Mouse (Mus musculus): Measurements from ENCODE around the gene Brd2. TPM values are rescaled to one million over a fixed set of nuclear protein-coding genes. Genes with fewer than 3 reads are reported as not detected.

Gene Brd2
- polyA plus RNA-seq, 1 experiment from 2014 or later: 131 TPM

- WGBS: 22% methylated on average over 13 of the region's 13 CpGs
- peaks cover 17% of the 10 kb centered on the region for H3K27me3 ChIP-seq (ENCODE audit: insufficient read depth, poor library complexity, severe bottlenecking)
- no peak for DNase-seq (ENCODE audit: low spot score)
- H3K27ac ChIP-seq: no peak overlapping the region
- H3K9me3 ChIP-seq: no peaks in the 10 kb centered on the region
- peaks cover 7% of the 10 kb centered on the region; the same call in 1 of the 2 replicates for H3K36me3 ChIP-seq
- H3K4me1 ChIP-seq (replicated peaks): peaks cover 37% of the 10 kb centered on the region
- H3K4me3 ChIP-seq: peak overlapping the region; percentile 32
Measured at GRCm38 (mm10) chr17:34128264-34128937, 6.0 kb upstream of the Brd2 start.

DNA sequence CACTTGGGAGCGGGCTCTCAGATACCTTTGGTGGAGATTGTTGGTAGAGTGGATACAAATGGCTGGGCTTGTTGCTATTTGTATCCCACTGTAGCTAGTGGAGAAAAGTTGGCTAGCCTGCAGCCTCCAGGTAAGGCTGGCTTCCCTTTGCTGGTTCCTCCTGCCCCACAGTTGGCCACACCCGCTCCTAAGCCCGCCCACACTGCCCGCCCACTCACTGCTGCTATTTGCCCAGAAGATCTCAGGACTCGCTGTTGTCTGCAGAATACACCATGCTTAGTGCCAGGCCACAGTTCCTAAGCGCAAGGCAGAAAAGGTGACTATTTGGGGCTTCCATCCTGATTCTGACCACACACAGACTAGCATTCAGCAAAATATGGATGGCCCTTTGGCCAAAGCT lies 5.0 kb upstream of the Brd2 start:
- Histone ChIP-seq H3K36me3 (peaks cover 7% of the 10 kb centered on the region; the same call in 1 of the 2 replicates), H3K4me3 (0 out of 2 replicates have a peak overlapping the region, but pooled peaks have one; percentile 18), H3K27me3 (ENCODE audit: insufficient read depth, poor library complexity, severe bottlenecking) (peaks cover 17% of the 10 kb centered on the region), H3K9me3 (no peaks in the 10 kb centered on the region), H3K27ac (0 out of 2 replicates have a peak overlapping the region, but pooled peaks have one; percentile 47), H3K4me1 (replicated peaks) (peaks cover 41% of the 10 kb centered on the region)
- no peak for DNase-seq (ENCODE audit: low spot score)
- WGBS: 16% methylated on average over 6 of the region's 6 CpGs

DNA sequence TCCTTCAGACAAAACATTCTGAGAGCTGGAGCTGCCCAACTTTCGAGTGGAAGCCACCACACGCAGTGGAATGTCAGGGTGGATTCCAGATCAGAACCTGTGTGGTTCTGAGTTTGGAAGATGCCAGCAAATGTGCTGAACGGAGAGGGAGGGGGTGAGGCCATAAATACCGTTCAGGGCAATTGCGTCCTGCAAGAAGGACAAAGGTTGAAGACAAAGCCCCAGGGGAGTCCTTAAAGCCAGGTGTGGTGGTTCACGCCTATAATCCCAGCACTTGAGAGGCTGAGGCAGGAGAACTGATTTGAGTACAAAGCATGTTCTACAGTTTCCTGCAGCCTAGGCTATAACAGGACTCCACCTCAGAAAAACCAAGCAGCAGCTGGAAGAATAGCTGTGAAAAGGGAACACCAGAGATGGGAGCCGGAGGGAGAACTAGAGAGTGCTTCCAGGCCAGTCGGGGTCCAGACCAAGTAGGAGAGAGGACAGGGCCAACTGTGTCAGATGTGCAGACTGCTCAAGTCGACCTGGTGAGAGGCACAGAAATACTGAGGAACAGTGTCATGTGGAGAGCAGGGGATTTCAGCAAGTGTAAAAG lies 4.5 kb upstream of the Brd2 start:
- H3K36me3 ChIP-seq: peaks cover 7% of the 10 kb centered on the region; the same call in 1 of the 2 replicates
- 62% methylated on average over 9 of the region's 9 CpGs for WGBS
- H3K4me3 ChIP-seq: no peak overlapping the region
- peaks cover 41% of the 10 kb centered on the region for H3K4me1 ChIP-seq (replicated peaks)
- H3K27me3 ChIP-seq (ENCODE audit: insufficient read depth, poor library complexity, severe bottlenecking): peaks cover 17% of the 10 kb centered on the region
- DNase-seq (ENCODE audit: low spot score): no peak
- no peak overlapping the region for H3K27ac ChIP-seq
- H3K9me3 ChIP-seq: no peaks in the 10 kb centered on the region

- no peak for DNase-seq (ENCODE audit: low spot score)
- Histone ChIP-seq H3K27me3 (ENCODE audit: insufficient read depth, poor library complexity, severe bottlenecking) (peaks cover 17% of the 10 kb centered on the region), H3K9me3 (no peaks in the 10 kb centered on the region), H3K36me3 (peaks cover 8% of the 10 kb centered on the region; the same call in 1 of the 2 replicates), H3K27ac (no peak overlapping the region), H3K4me1 (replicated peaks) (peaks cover 41% of the 10 kb centered on the region), H3K4me3 (no peak overlapping the region)
- WGBS: 85% methylated on average over 6 of the region's 6 CpGs
Measured at GRCm38 (mm10) chr17:34124649-34125048, 2.2 kb upstream of the Brd2 start.

DNA sequence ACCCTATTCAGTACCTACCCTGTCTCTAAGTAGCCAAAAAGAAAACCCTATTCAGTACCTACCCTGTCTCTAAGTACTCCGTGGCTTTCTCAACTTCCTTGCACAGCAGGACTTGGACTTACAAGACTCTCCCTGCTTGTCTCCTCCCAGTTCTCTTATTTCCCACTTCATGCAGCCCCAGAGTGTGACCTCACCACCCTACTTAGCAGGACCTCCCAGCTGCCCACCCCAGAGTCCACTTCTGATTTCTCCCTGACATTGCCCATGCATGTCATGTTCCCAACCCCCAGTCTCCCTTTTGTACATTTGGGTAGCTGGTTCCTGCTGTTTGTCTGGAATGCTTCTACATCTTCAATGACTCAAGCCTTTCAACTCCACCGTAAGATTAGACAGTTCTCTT lies 1.1 kb upstream of the Brd2 start:
- Histone ChIP-seq H3K4me1 (replicated peaks) (peaks cover 33% of the 10 kb centered on the region), H3K27ac (peak overlapping the region; percentile 100)
- DNase-seq (ENCODE audit: low spot score): no peak

GRCm38 (mm10) chr17:34123111-34123510 lies 677 bp upstream of the Brd2 start:
- H3K27ac ChIP-seq: peak overlapping the region; percentile 100
- H3K27me3 ChIP-seq (ENCODE audit: insufficient read depth, poor library complexity, severe bottlenecking): 0 out of 2 replicates have a peak, but pooled peaks cover 6% of the 10 kb centered on the region
- no peaks in the 10 kb centered on the region for H3K9me3 ChIP-seq
- 7% methylated on average over 7 of the region's 7 CpGs for WGBS
- peaks cover 22% of the 10 kb centered on the region for H3K36me3 ChIP-seq
- H3K4me3 ChIP-seq: peak overlapping the region; percentile 100
- DNase-seq (ENCODE audit: low spot score): no peak
- peaks cover 29% of the 10 kb centered on the region for H3K4me1 ChIP-seq (replicated peaks)

More for the DNA sequence above, 1.1 kb upstream of the Brd2 start:
- 10% methylated on average over 2 of the region's 2 CpGs for WGBS
- Histone ChIP-seq H3K36me3 (peaks cover 18% of the 10 kb centered on the region), H3K4me3 (peak overlapping the region; percentile 100), H3K27me3 (ENCODE audit: insufficient read depth, poor library complexity, severe bottlenecking) (peaks cover 11% of the 10 kb centered on the region), H3K9me3 (no peaks in the 10 kb centered on the region)

DNA sequence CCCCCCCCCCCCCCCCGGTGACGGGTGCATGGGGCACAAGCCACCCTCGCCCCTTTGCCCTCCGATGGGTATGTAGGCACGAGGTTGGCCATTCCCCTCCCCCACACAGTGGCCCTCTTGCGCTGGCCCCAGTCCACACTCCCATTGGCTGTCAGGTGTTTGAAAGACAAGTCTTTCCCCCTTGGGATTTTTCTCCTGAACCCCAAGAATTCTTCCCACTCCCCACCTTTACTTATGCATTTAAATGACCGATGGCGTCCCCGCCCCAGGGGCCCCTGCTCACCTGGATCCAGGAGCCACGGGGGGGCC lies 601 bp downstream of the Brd2 start:
- peaks cover 35% of the 10 kb centered on the region for H3K36me3 ChIP-seq
- H3K27ac ChIP-seq: peak overlapping the region; percentile 100
- peak; percentile 85 for DNase-seq (ENCODE audit: low spot score)
- WGBS: 2% methylated on average over 8 of the region's 10 CpGs
- H3K4me1 ChIP-seq (replicated peaks): peaks cover 24% of the 10 kb centered on the region
- no peaks in the 10 kb centered on the region for H3K9me3 ChIP-seq
- H3K27me3 ChIP-seq (ENCODE audit: insufficient read depth, poor library complexity, severe bottlenecking): no peaks in the 10 kb centered on the region
- H3K4me3 ChIP-seq: peak overlapping the region; percentile 100

- Histone ChIP-seq H3K4me1 (replicated peaks) (peaks cover 27% of the 10 kb centered on the region), H3K4me3 (peak overlapping the region; percentile 100), H3K27me3 (ENCODE audit: insufficient read depth, poor library complexity, severe bottlenecking) (no peaks in the 10 kb centered on the region), H3K36me3 (peaks cover 40% of the 10 kb centered on the region), H3K9me3 (no peaks in the 10 kb centered on the region), H3K27ac (peak overlapping the region; percentile 100)
- WGBS: under 1% methylated on average over 34 of the region's 35 CpGs
- DNase-seq (ENCODE audit: low spot score): peak; percentile 86
Measured at GRCm38 (mm10) chr17:34121172-34121878, 1.1 kb downstream of the Brd2 start.

DNA sequence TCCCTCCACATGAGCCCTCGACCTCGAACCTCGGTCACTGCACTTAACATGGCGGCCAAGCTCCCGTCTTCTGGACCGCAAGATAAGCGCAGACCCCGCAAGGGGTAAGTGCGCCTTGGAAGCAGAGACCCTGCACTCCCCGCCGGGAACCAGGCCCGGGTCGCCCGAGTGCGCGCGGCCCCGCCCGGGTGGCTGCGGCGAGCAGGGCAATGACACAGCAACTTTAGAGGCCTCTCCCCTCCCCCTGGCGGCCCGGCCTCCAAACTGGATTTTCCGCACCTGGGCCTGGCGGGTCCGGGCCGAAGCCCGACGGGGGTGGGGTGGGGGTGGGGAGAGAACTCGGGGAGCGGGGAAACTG lies 1.6 kb downstream of the Brd2 start:
- H3K9me3 ChIP-seq: no peaks in the 10 kb centered on the region
- H3K4me3 ChIP-seq: peak overlapping the region; percentile 100
- peak overlapping the region; percentile 100 for H3K27ac ChIP-seq
- H3K4me1 ChIP-seq (replicated peaks): peaks cover 30% of the 10 kb centered on the region
- under 1% methylated on average over 31 of the region's 31 CpGs for WGBS
- no peaks in the 10 kb centered on the region for H3K27me3 ChIP-seq (ENCODE audit: insufficient read depth, poor library complexity, severe bottlenecking)
- H3K36me3 ChIP-seq: peaks cover 40% of the 10 kb centered on the region
- DNase-seq (ENCODE audit: low spot score): no peak

DNA sequence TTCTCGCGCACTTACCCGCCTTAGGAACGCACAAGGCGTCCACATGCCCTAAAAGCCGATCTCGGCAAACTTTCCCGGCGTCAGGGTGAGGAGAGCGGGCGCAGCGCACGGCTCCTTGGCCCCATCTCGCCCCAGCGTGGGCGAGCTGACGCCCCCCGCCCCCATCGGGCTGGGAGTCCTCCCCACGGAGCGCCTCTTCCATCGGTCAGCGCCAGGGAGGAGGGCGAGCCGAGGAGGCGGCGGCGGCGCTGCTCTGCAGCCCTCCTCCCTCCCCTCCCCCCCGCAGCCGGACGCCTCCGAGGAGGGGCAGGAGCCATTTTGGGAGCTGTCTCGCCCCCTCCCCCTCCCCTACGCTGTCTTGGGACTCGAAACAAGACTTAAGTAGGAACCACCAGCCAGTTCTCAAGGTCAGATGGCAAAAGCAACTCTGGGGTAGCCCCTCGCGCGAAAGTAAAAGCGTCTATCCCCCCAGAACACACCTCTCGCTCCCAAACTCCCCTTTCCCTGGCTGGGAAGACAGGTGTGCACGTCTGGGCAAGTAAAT lies 2.2 kb downstream of the Brd2 start:
- under 1% methylated on average over 42 of the region's 42 CpGs for WGBS

GRCm38 (mm10) chr17:34119249-34120179 lies 2.9 kb downstream of the Brd2 start, which contains the start of gene H2-DMa:
Gene H2-DMa, plus strand, starts transcription at chr17:34119541.
- peaks cover 37% of the 10 kb centered on the region for H3K4me1 ChIP-seq (replicated peaks)
- DNase-seq (ENCODE audit: low spot score): peak; percentile 98
- under 1% methylated on average over 96 of the region's 96 CpGs for WGBS
- H3K27me3 ChIP-seq (ENCODE audit: insufficient read depth, poor library complexity, severe bottlenecking): no peaks in the 10 kb centered on the region
- peak within 1 kb of the TSS; percentile 100 for H3K4me3 ChIP-seq
- H3K27ac ChIP-seq: peak within 1 kb of the TSS; percentile 100
- no peaks in the 10 kb centered on the region for H3K9me3 ChIP-seq
- H3K36me3 ChIP-seq: peaks cover 51% of the 10 kb centered on the region

More for the DNA sequence above, 2.2 kb downstream of the Brd2 start:
- H3K36me3 ChIP-seq: peaks cover 44% of the 10 kb centered on the region
- H3K27ac ChIP-seq: peak overlapping the region; percentile 100
- H3K9me3 ChIP-seq: no peaks in the 10 kb centered on the region
- H3K27me3 ChIP-seq (ENCODE audit: insufficient read depth, poor library complexity, severe bottlenecking): no peaks in the 10 kb centered on the region
- H3K4me1 ChIP-seq (replicated peaks): peaks cover 35% of the 10 kb centered on the region
- H3K4me3 ChIP-seq: peak overlapping the region; percentile 100
- peak; percentile 91 for DNase-seq (ENCODE audit: low spot score)

GRCm38 (mm10) chr17:34118873-34119248 lies 3.6 kb downstream of the Brd2 start:
- H3K27me3 ChIP-seq (ENCODE audit: insufficient read depth, poor library complexity, severe bottlenecking): no peaks in the 10 kb centered on the region
- peak overlapping the region; percentile 100 for H3K27ac ChIP-seq
- under 1% methylated on average over 38 of the region's 38 CpGs for WGBS
- peaks cover 33% of the 10 kb centered on the region for H3K4me1 ChIP-seq (replicated peaks)
- peaks cover 58% of the 10 kb centered on the region for H3K36me3 ChIP-seq
- no peak for DNase-seq (ENCODE audit: low spot score)
- no peaks in the 10 kb centered on the region for H3K9me3 ChIP-seq
- H3K4me3 ChIP-seq: peak overlapping the region; percentile 100

Data from hindbrain, embryonic 10.5 days (tissue).